Mouse (Mus musculus): ENCODE data around the gene 3110009E18Rik. TPM values are rescaled to one million over a fixed set of nuclear protein-coding genes. Genes with fewer than 3 reads are reported as not detected.

Gene 3110009E18Rik
- polyA plus RNA-seq, 1 experiment from 2014 or later: 19.4 TPM

- H3K9me3 ChIP-seq (ENCODE audit: control insufficient read depth, low read length): no peaks in the 10 kb centered on the region
- H3K4me1 ChIP-seq (ENCODE audit: control insufficient read depth, insufficient read depth, low read length): no peaks in the 10 kb centered on the region
- 75% methylated on average over 5 of the region's 5 CpGs for WGBS
- H3K27me3 ChIP-seq (ENCODE audit: control insufficient read depth, insufficient read depth, low read length): no peaks in the 10 kb centered on the region
- H3K27ac ChIP-seq (ENCODE audit: low read depth, low read length): no peak overlapping the region
- no peak for ATAC-seq (ENCODE audit: insufficient read depth, low FRiP score, low TSS enrichment)
- no peaks in the 10 kb centered on the region for H3K36me3 ChIP-seq (ENCODE audit: control insufficient read depth, insufficient read depth, low read length)
- DNase-seq (ENCODE audit: low spot score): no peak
- H3K9ac ChIP-seq (ENCODE audit: low read length): no peak overlapping the region
- no peak overlapping the region for H3K4me3 ChIP-seq (ENCODE audit: low read depth, low read length)
- no peak overlapping the region for H3K4me2 ChIP-seq (ENCODE audit: low read depth)
Observed at GRCm38 (mm10) chr1:120171819-120172521, 51.0 kb downstream of the 3110009E18Rik start.

GRCm38 (mm10) chr1:120174991-120175390 lies 54.0 kb downstream of the 3110009E18Rik start:
- Histone ChIP-seq H3K27me3 (ENCODE audit: control insufficient read depth, insufficient read depth, low read length) (no peaks in the 10 kb centered on the region), H3K4me3 (ENCODE audit: low read depth, low read length) (no peak overlapping the region), H3K9ac (ENCODE audit: low read length) (no peak overlapping the region), H3K4me2 (ENCODE audit: low read depth) (no peak overlapping the region), H3K36me3 (ENCODE audit: control insufficient read depth, insufficient read depth, low read length) (no peaks in the 10 kb centered on the region), H3K9me3 (ENCODE audit: control insufficient read depth, low read length) (no peaks in the 10 kb centered on the region), H3K27ac (ENCODE audit: low read depth, low read length) (no peak overlapping the region), H3K4me1 (ENCODE audit: control insufficient read depth, insufficient read depth, low read length) (no peaks in the 10 kb centered on the region)
- WGBS: 88% methylated on average over 4 of the region's 4 CpGs
- DNase-seq (ENCODE audit: low spot score): no peak
- ATAC-seq (ENCODE audit: insufficient read depth, low FRiP score, low TSS enrichment): no peak

GRCm38 (mm10) chr1:120176313-120176712 lies 55.3 kb downstream of the 3110009E18Rik start:
- ATAC-seq (ENCODE audit: insufficient read depth, low FRiP score, low TSS enrichment) (no peak), DNase-seq (ENCODE audit: low spot score) (no peak)
- 56% methylated on average over 14 of the region's 14 CpGs for WGBS
- H3K9me3 ChIP-seq (ENCODE audit: control insufficient read depth, low read length): no peaks in the 10 kb centered on the region
- no peaks in the 10 kb centered on the region for H3K27me3 ChIP-seq (ENCODE audit: control insufficient read depth, insufficient read depth, low read length)
- no peaks in the 10 kb centered on the region for H3K4me1 ChIP-seq (ENCODE audit: control insufficient read depth, insufficient read depth, low read length)
- H3K9ac ChIP-seq (ENCODE audit: low read length): no peak overlapping the region
- H3K36me3 ChIP-seq (ENCODE audit: control insufficient read depth, insufficient read depth, low read length): no peaks in the 10 kb centered on the region
- H3K4me2 ChIP-seq (ENCODE audit: low read depth): no peak overlapping the region
- H3K27ac ChIP-seq (ENCODE audit: low read depth, low read length): no peak overlapping the region
- no peak overlapping the region for H3K4me3 ChIP-seq (ENCODE audit: low read depth, low read length)

GRCm38 (mm10) chr1:120177141-120177540 lies 56.2 kb downstream of the 3110009E18Rik start:
- no peaks in the 10 kb centered on the region for H3K4me1 ChIP-seq (ENCODE audit: control insufficient read depth, insufficient read depth, low read length)
- no peaks in the 10 kb centered on the region for H3K27me3 ChIP-seq (ENCODE audit: control insufficient read depth, insufficient read depth, low read length)
- no peak overlapping the region for H3K27ac ChIP-seq (ENCODE audit: low read depth, low read length)
- H3K4me3 ChIP-seq (ENCODE audit: low read depth, low read length): no peak overlapping the region
- 92% methylated on average over 8 of the region's 8 CpGs for WGBS
- no peak overlapping the region for H3K4me2 ChIP-seq (ENCODE audit: low read depth)
- DNase-seq (ENCODE audit: low spot score) (no peak), ATAC-seq (ENCODE audit: insufficient read depth, low FRiP score, low TSS enrichment) (no peak)
- no peaks in the 10 kb centered on the region for H3K36me3 ChIP-seq (ENCODE audit: control insufficient read depth, insufficient read depth, low read length)
- H3K9me3 ChIP-seq (ENCODE audit: control insufficient read depth, low read length): no peaks in the 10 kb centered on the region
- H3K9ac ChIP-seq (ENCODE audit: low read length): no peak overlapping the region

- no peaks in the 10 kb centered on the region for H3K36me3 ChIP-seq (ENCODE audit: control insufficient read depth, insufficient read depth, low read length)
- no peaks in the 10 kb centered on the region for H3K4me1 ChIP-seq (ENCODE audit: control insufficient read depth, insufficient read depth, low read length)
- H3K27ac ChIP-seq (ENCODE audit: low read depth, low read length): no peak overlapping the region
- no peaks in the 10 kb centered on the region for H3K27me3 ChIP-seq (ENCODE audit: control insufficient read depth, insufficient read depth, low read length)
- H3K4me3 ChIP-seq (ENCODE audit: low read depth, low read length): no peak overlapping the region
- H3K9ac ChIP-seq (ENCODE audit: low read length): no peak overlapping the region
- no peak overlapping the region for H3K4me2 ChIP-seq (ENCODE audit: low read depth)
- no peaks in the 10 kb centered on the region for H3K9me3 ChIP-seq (ENCODE audit: control insufficient read depth, low read length)
- DNase-seq (ENCODE audit: low spot score) (no peak), ATAC-seq (ENCODE audit: insufficient read depth, low FRiP score, low TSS enrichment) (no peak)
- WGBS: 77% methylated on average over 6 of the region's 6 CpGs
Observed at GRCm38 (mm10) chr1:120186204-120186603, 65.2 kb downstream of the 3110009E18Rik start.

GRCm38 (mm10) chr1:120186655-120187054 lies 65.7 kb downstream of the 3110009E18Rik start:
- ATAC-seq (ENCODE audit: insufficient read depth, low FRiP score, low TSS enrichment) (no peak), DNase-seq (ENCODE audit: low spot score) (no peak)
- H3K4me2 ChIP-seq (ENCODE audit: low read depth): no peak overlapping the region
- no peaks in the 10 kb centered on the region for H3K9me3 ChIP-seq (ENCODE audit: control insufficient read depth, low read length)
- no peaks in the 10 kb centered on the region for H3K36me3 ChIP-seq (ENCODE audit: control insufficient read depth, insufficient read depth, low read length)
- no peak overlapping the region for H3K27ac ChIP-seq (ENCODE audit: low read depth, low read length)
- H3K4me1 ChIP-seq (ENCODE audit: control insufficient read depth, insufficient read depth, low read length): no peaks in the 10 kb centered on the region
- H3K4me3 ChIP-seq (ENCODE audit: low read depth, low read length): no peak overlapping the region
- 67% methylated on average over 9 of the region's 9 CpGs for WGBS
- no peak overlapping the region for H3K9ac ChIP-seq (ENCODE audit: low read length)
- H3K27me3 ChIP-seq (ENCODE audit: control insufficient read depth, insufficient read depth, low read length): no peaks in the 10 kb centered on the region

- peak; percentile 31; the same call in 1 of the 2 replicates for ATAC-seq (ENCODE audit: insufficient read depth, low FRiP score, low TSS enrichment)
- Histone ChIP-seq H3K36me3 (ENCODE audit: control insufficient read depth, insufficient read depth, low read length) (no peaks in the 10 kb centered on the region), H3K4me3 (ENCODE audit: low read depth, low read length) (no peak overlapping the region), H3K9ac (ENCODE audit: low read length) (no peak overlapping the region), H3K4me1 (ENCODE audit: control insufficient read depth, insufficient read depth, low read length) (no peaks in the 10 kb centered on the region), H3K9me3 (ENCODE audit: control insufficient read depth, low read length) (no peaks in the 10 kb centered on the region), H3K27me3 (ENCODE audit: control insufficient read depth, insufficient read depth, low read length) (no peaks in the 10 kb centered on the region), H3K27ac (ENCODE audit: low read depth, low read length) (no peak overlapping the region), H3K4me2 (ENCODE audit: low read depth) (no peak overlapping the region)
- no peak for DNase-seq (ENCODE audit: low spot score)
- WGBS: 71% methylated on average over 7 of the region's 7 CpGs
Observed at GRCm38 (mm10) chr1:120187059-120187458, 66.1 kb downstream of the 3110009E18Rik start.

- Histone ChIP-seq H3K4me2 (ENCODE audit: low read depth) (no peak overlapping the region), H3K4me3 (ENCODE audit: low read depth, low read length) (no peak overlapping the region), H3K9ac (ENCODE audit: low read length) (no peak overlapping the region), H3K9me3 (ENCODE audit: control insufficient read depth, low read length) (no peaks in the 10 kb centered on the region), H3K27me3 (ENCODE audit: control insufficient read depth, insufficient read depth, low read length) (no peaks in the 10 kb centered on the region), H3K36me3 (ENCODE audit: control insufficient read depth, insufficient read depth, low read length) (no peaks in the 10 kb centered on the region), H3K4me1 (ENCODE audit: control insufficient read depth, insufficient read depth, low read length) (no peaks in the 10 kb centered on the region), H3K27ac (ENCODE audit: low read depth, low read length) (no peak overlapping the region)
- ATAC-seq (ENCODE audit: insufficient read depth, low FRiP score, low TSS enrichment) (no peak), DNase-seq (ENCODE audit: low spot score) (no peak)
- WGBS: 92% methylated on average over 6 of the region's 6 CpGs
Observed at GRCm38 (mm10) chr1:120189206-120189605, 68.2 kb downstream of the 3110009E18Rik start.

- H3K9ac ChIP-seq (ENCODE audit: low read length): no peak overlapping the region
- H3K4me3 ChIP-seq (ENCODE audit: low read depth, low read length): no peak overlapping the region
- no peak overlapping the region for H3K4me2 ChIP-seq (ENCODE audit: low read depth)
- no peaks in the 10 kb centered on the region for H3K4me1 ChIP-seq (ENCODE audit: control insufficient read depth, insufficient read depth, low read length)
- H3K27ac ChIP-seq (ENCODE audit: low read depth, low read length): no peak overlapping the region
- DNase-seq (ENCODE audit: low spot score) (no peak), ATAC-seq (ENCODE audit: insufficient read depth, low FRiP score, low TSS enrichment) (no peak)
- 84% methylated on average over 2 of the region's 2 CpGs for WGBS
- no peaks in the 10 kb centered on the region for H3K27me3 ChIP-seq (ENCODE audit: control insufficient read depth, insufficient read depth, low read length)
- no peaks in the 10 kb centered on the region for H3K9me3 ChIP-seq (ENCODE audit: control insufficient read depth, low read length)
- no peaks in the 10 kb centered on the region for H3K36me3 ChIP-seq (ENCODE audit: control insufficient read depth, insufficient read depth, low read length)
Observed at GRCm38 (mm10) chr1:120190300-120190699, 69.3 kb downstream of the 3110009E18Rik start.

Measured in neural tube, embryonic 11.5 days (tissue).